Comparison of ENCODE assay signal across 8 mouse cellular contexts in genomic region chr12:17097800-17098271, GRCm38 (mm10).
DNase-seq lines count a peak whose midpoint lies in the region; ATAC-seq and TF ChIP-seq lines count a peak whose summit lies in the region.
"Had no signal": no experiment of that assay in that cellular context is flagged by ENCODE, and none has a peak within 500 bp of the region (broad histone marks: within the 10 kb centered on the region; RNA-seq: fewer than 3 reads in every experiment).

No protein-coding gene starts in this region.

- H3K36me3 ChIP-seq in embryonic facial prominence, embryonic 13.5 days: no peaks in the 10 kb centered on the region
- no peaks in the 10 kb centered on the region for H3K36me3 ChIP-seq in hindbrain, embryonic 16.5 days (ENCODE audit: control insufficient read depth, insufficient read depth, low read length)
- no peaks in the 10 kb centered on the region for H3K36me3 ChIP-seq in midbrain, embryonic 14.5 days (ENCODE audit: control insufficient read depth, insufficient read depth, low read length)

- no peaks in the 10 kb centered on the region for H3K27me3 ChIP-seq in embryonic facial prominence, embryonic 13.5 days
- no peaks in the 10 kb centered on the region for H3K27me3 ChIP-seq in hindbrain, embryonic 16.5 days (replicated peaks; ENCODE audit: control insufficient read depth, insufficient read depth, low read length)
- H3K27me3 ChIP-seq in midbrain, embryonic 14.5 days (ENCODE audit: control insufficient read depth, insufficient read depth, low read length): no peaks in the 10 kb centered on the region

- no peak for ATAC-seq in embryonic facial prominence, embryonic 13.5 days (ENCODE audit: insufficient number of reproducible peaks, insufficient read depth, low FRiP score, low TSS enrichment, low read depth)
- peak; percentile 66 for ATAC-seq in hindbrain, embryonic 16.5 days
- peak; percentile 63 for ATAC-seq in midbrain, embryonic 14.5 days (ENCODE audit: low FRiP score, low TSS enrichment)
- no peak for ATAC-seq in granulocyte monocyte progenitor cell, adult 5-6 weeks (replicated peaks; ENCODE audit: poor library complexity, severe bottlenecking)

- no peak overlapping the region for H3K27ac ChIP-seq in embryonic facial prominence, embryonic 13.5 days
- H3K27ac ChIP-seq in hindbrain, embryonic 16.5 days (ENCODE audit: low read depth, low read length): peak overlapping the region; percentile 51
- peak overlapping the region; percentile 47; the same call in 1 of the 2 replicates for H3K27ac ChIP-seq in midbrain, embryonic 14.5 days (replicated peaks; ENCODE audit: low read depth, low read length)

- WGBS in embryonic facial prominence, embryonic 13.5 days: 27% methylated on average over 15 of the region's 15 CpGs
- 38% methylated on average over 15 of the region's 15 CpGs for WGBS in hindbrain, embryonic 16.5 days
- WGBS in midbrain, embryonic 14.5 days: 46% methylated on average over 15 of the region's 15 CpGs

- no peak overlapping the region for H3K9ac ChIP-seq in embryonic facial prominence, embryonic 13.5 days
- H3K9ac ChIP-seq in hindbrain, embryonic 16.5 days (ENCODE audit: low read depth, low read length): peak overlapping the region; percentile 41; the same call in 1 of the 2 replicates
- 0 out of 2 replicates have a peak overlapping the region, but pooled peaks have one; percentile 10 for H3K9ac ChIP-seq in midbrain, embryonic 14.5 days (replicated peaks; ENCODE audit: low read length)

- peak; percentile 83 for DNase-seq in brain, embryonic 14.5 days (ENCODE audit: low read depth)
- peak; percentile 59 for DNase-seq in midbrain, embryonic 14.5 days
- no peak for DNase-seq in lung, postnatal 10 days
- DNase-seq in ovary, postnatal 36 days (ENCODE audit: low spot score): no peak
- DNase-seq: kidney, postnatal 10 days had no signal

- peak overlapping the region; percentile 45 for H3K4me2 ChIP-seq in embryonic facial prominence, embryonic 13.5 days
- peak overlapping the region; percentile 49 for H3K4me2 ChIP-seq in hindbrain, embryonic 16.5 days (ENCODE audit: low read length)
- H3K4me2 ChIP-seq in midbrain, embryonic 14.5 days (ENCODE audit: low read length): peak overlapping the region; percentile 28; the same call in 1 of the 2 replicates

- TF ChIP-seq CTCF in brain, embryonic 14.5 days (IDR thresholded peaks at IDR 0.05; ENCODE audit: borderline replicate concordance, extremely low read depth, insufficient read depth, insufficient read length): no peak

- peak overlapping the region; percentile 12; the same call in 1 of the 2 replicates for H3K4me3 ChIP-seq in embryonic facial prominence, embryonic 13.5 days
- H3K4me3 ChIP-seq in hindbrain, embryonic 16.5 days (ENCODE audit: low read length): peak overlapping the region; percentile 8; the same call in 1 of the 2 replicates
- no peak overlapping the region for H3K4me3 ChIP-seq in midbrain, embryonic 14.5 days (replicated peaks; ENCODE audit: low read depth, low read length)

- TF ChIP-seq POLR2A in brain, embryonic 14.5 days (IDR thresholded peaks at IDR 0.05; ENCODE audit: borderline replicate concordance, extremely low read depth, insufficient read depth, insufficient read length, poor library complexity, severe bottlenecking): no peak

- no peaks in the 10 kb centered on the region for H3K9me3 ChIP-seq in embryonic facial prominence, embryonic 13.5 days
- H3K9me3 ChIP-seq in hindbrain, embryonic 16.5 days (ENCODE audit: control insufficient read depth, low read length): no peaks in the 10 kb centered on the region
- no peaks in the 10 kb centered on the region for H3K9me3 ChIP-seq in midbrain, embryonic 14.5 days (ENCODE audit: control insufficient read depth, low read length)

- peaks cover 22% of the 10 kb centered on the region for H3K4me1 ChIP-seq in embryonic facial prominence, embryonic 13.5 days
- H3K4me1 ChIP-seq in hindbrain, embryonic 16.5 days (ENCODE audit: control insufficient read depth, insufficient read depth, low read depth, low read length): peaks cover 6% of the 10 kb centered on the region
- peaks cover 11% of the 10 kb centered on the region; the same call in 1 of the 2 replicates for H3K4me1 ChIP-seq in midbrain, embryonic 14.5 days (ENCODE audit: control insufficient read depth, insufficient read depth, low read length)

Comparison
In these comparisons a context has a peak if more than half of its experiments do, and no peak if none do; other contexts are left out.
1. DNase-seq: peak in brain, embryonic 14.5 days (single experiment) and midbrain, embryonic 14.5 days (single experiment); none in lung, postnatal 10 days (single experiment) and ovary, postnatal 36 days (single experiment).
2. ATAC-seq: peak in hindbrain, embryonic 16.5 days (single experiment) and midbrain, embryonic 14.5 days (single experiment); none in embryonic facial prominence, embryonic 13.5 days (single experiment) and granulocyte monocyte progenitor cell, adult 5-6 weeks (single experiment).
3. Peak in every context shown above with its lines, with median percentiles within 50 percentile points of each other: H3K4me2 ChIP-seq.